Mouse (Mus musculus) right cerebral cortex, postnatal 10 days (tissue): ENCODE data around the gene Cish.

Source experiments
- DNase-seq, 2 experiments: peaks; one replicate each; pipeline ENCODE4 v3.0.0; 2021; ENCODE audit warnings: low spot score in 2 of 2

The Cish gene

DNA sequence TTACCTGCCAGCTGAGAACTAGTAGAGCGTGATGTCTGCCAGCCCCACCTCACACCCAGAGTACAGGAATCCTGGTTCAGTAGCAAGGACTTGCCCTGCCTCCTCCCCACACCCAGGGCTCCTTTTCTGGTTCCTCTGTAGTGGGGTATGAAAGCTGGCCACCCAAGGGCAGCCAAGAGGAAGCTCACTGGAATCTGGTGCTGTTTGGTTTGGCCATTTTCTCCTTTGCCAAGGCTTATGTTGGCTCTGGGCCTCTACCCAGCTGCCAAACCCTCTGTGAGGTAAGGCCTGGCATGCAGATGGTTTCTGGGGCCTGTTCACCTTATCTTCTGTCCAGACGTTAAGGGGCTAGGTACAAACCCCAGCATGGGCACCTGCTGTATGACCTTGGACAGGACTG is 20.0 kb downstream of the Cish start:
- DNase-seq: no peak

DNA sequence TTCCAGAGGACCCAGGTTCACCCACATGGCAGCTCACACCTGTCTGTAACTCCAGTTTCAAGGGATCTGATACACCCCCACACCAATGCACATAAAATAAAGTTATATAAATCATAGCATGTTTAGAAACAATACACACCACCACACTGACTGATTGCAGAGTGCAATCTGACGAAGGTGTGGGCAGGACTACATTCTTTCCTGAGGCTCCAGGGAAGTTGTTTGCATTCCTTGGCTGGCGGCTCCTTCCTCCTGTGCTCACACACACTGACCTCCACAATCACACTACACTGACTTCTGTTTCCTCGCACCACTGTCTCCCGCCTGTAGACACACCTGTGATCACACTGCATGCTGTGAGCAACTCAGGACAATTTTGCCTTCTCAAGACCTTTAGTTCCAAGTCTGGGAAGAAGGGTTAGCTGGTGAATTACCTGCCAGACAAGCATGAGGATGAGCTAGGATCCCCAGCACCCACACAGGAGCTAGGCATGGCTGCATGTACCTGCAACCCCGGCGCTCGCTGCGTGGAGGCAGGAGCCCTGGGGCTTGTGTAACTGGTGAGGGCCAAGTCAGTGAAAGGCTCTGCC is 26.7 kb downstream of the Cish start:
- no peak for DNase-seq

DNA sequence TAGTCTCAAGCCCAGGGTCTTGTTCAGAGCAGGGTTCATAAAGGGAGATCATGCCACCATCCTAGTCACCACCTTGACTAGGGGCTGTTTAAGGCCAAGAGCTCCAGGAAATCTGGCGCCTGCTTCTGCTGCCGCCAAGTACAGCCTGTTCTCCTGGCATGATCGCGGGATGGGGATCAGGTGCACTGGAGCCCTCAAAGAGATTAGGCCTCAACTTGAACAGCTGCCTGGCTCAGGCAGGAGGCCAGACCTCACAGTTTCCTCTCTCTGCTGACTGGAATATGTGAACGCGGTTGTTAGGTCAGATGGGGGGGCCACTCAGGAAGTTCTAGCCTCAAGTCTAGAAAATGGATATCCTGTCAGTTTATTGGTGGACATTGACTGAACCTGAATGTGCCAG is 27.7 kb downstream of the Cish start:
- DNase-seq: peak; percentile 59 to 69

GRCm38 (mm10) chr9:107324799-107325561 is 29.2 kb downstream of the Cish start:
- no peak for DNase-seq

DNA sequence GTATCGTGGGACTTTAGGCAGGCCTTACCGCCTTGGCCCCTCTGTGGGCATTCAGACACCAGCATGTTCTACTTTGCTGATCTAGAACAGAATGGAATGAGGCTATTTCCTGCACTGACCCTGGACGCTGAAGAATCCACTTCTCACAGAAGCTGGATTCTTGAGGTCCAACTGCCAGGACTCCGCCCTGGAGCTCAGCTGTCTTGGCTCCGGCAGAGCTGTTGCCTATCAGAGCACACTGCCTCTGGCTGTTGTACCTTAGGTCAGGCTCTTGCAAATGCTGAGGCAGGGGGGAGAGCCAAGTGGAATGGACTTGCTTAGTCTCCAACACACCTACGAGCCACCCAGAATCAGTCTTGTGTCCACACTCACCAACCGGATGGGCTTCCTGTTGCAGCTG is 30.1 kb downstream of the Cish start:
- DNase-seq: no peak

DNA sequence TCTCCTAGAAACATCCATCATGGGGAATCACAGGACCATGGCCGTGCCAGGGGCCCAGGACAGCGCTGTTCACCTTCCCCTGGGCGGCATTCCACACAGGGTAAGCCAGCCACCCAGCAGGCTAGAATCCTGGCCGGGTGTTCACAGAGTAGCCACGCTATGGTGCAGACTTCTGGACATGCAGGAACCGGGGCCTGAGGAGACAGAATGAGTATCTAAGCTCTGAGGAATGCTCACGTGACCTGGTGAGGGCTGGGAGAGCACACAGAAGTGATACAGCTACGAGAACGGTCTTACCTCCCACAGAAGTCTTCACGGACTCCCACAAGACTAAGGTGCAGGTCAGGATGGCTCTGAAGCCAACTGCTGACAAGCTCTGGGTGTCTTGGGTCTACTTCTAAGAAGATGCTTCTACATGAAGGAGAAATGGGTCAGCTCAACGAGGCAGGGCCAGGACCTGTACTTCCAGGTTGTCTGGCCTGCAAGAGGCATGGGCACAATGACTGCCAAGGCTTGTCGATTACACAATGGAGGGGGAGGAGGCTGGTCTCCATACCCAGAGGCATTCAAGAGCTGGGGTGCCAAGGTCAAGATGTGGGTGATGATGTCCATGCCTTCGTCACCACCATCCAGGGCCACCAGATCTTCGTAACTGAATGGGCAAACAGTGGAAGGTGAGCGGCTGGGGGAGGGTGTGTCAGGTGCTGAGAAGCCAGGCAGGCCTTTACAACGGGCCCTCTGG is 32.2 kb downstream of the Cish start:
- no peak for DNase-seq

DNA sequence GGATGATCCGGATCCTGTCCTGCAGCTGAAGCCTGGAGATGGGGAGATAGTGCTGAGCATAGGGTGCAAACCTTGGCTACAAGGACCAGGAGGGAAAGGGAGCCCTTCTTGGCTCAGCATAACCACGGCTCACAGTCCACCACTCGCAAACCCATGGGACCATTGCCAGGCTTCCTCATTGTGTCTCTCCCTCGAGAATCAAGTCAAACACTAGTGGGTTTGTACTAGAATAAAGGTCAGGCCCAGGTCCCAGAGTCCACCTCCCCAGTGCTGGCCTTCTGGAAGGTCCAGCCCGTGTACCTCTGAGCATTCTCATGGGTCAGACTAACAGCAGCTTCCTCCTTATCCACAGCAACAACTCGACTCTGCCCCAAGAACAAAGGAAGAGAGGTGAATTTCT is 35.0 kb downstream of the Cish start:
- DNase-seq: no peak

- no peak for DNase-seq
Observed at GRCm38 (mm10) chr9:107333686-107334085, 37.9 kb downstream of the Cish start.

- DNase-seq: no peak
Observed at GRCm38 (mm10) chr9:107334356-107334755, 38.5 kb downstream of the Cish start.

GRCm38 (mm10) chr9:107335046-107335445 is 39.2 kb downstream of the Cish start:
- no peak for DNase-seq

GRCm38 (mm10) chr9:107335909-107336308 is 40.1 kb downstream of the Cish start:
- peak; percentile 62 to 66 for DNase-seq

- no peak for DNase-seq
Observed at GRCm38 (mm10) chr9:107336386-107336785, 40.6 kb downstream of the Cish start.

DNA sequence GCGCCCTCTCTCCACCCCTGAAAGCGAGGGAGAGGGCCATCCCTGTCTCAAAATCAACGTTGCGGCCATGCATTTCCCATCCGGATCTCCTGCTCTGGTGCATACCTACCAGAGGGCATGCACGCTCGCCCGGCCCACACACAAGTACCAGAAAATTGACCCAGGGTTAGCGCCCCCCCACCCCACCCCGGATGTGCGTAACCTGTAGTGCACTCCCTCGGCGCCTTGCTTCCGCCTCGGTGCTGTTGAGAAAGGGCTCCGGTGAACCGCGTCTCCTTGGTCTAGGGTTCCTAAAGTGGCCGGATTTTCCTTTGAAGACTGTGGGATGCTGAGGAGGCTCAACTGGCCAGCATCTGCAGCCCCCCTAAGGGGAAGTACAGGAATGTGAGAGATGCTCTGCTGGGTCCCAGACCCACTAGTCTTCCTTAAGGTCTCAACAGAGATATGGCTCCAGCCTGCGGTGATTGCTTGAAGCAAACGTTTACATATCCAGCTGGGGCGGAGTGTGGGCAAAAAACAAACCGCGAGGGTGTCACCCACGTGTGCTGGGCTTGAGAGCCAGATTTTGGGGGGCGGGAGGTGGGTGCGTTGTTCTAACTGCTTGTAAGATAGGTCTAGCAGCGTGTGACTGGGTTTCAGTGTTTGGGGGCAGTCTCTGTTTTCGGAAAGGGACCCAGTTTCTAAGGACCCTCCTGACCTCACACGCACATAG is 42.5 kb downstream of the Cish start, which contains the start of gene Hemk1:
Hemk1 (minus strand) TSS at position 179 of the 712 bp plus-strand sequence.
- peak; percentile 85 to 91 for DNase-seq

DNA sequence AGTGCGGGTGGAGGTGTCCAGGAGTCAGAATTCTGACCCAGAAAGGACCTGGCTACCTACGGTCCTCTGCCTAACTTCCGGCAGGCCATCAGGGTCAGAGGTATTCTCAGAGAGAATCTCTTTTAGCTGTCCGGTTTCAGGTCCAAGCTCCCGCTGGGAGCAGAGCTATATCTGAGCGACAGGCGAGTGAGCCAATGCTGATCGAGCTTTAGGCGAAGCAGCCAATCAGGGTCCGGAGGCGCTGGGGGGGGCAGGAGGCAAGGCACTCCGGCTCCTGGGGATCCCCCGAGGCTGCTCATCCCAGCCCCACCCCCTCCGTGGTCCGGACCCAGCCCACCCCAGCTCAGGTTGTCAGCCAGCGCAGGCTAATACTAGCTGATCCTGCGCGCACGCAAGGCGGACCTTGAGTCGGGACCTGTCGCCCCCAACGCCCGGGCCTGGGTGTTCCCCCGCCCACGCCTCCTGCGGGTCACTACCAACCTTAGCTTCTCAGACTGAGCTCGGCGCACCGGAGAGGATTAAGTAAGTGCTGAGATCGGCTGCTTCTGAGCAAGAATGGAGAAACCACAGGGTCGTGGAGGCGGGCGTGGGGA is 44.5 kb downstream of the Cish start, which contains the start of gene 6430571L13Rik:
6430571L13Rik (plus strand) TSS at position 336 of the 593 bp plus-strand sequence.
- peak; percentile 96 to 97 for DNase-seq

GRCm38 (mm10) chr9:107340911-107341645 is 45.3 kb downstream of the Cish start:
- DNase-seq: no peak

GRCm38 (mm10) chr9:107342201-107342709 is 46.4 kb downstream of the Cish start:
- DNase-seq: no peak

- DNase-seq: no peak
Observed at GRCm38 (mm10) chr9:107343146-107343943, 47.5 kb downstream of the Cish start.

DNA sequence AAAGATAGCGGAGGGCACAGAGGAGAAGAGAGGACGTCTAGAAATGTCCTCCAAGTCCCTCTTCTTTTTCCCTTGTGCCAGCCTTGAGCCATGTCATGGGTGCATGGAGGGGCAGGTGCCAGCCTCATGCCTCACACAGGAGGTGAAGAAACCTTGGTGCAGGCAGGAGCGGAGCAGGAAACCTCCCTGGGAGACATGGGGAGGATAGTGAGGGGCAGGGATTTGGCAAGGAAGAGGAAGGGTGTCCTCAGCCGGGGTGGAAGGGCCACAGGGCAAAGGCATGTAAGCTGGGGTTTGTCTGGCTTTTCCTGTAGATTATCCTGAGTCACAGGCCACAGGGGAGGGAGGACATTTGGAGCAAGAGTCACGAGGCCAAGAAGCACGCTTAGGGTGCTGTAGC is 48.2 kb downstream of the Cish start:
- no peak for DNase-seq

DNA sequence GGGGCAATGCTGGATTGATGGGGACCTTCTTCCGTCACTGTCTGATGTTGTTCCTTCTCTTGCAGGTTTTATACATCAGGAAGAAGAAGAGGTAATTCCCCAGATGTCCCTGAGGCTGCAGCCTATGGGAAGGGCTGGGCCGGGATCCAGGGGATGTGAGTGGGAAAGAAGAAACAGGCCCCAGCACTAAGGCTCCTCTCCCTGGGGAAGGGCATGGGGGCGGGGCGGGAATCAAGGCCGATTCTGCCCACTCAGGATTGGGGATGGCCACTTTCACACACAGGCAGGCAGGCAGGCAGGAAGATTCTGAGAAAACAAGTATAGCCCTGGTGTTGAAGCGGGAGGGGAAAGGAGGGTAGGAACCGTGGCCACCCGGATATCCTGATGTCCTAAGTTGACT is 50.3 kb downstream of the Cish start:
- DNase-seq: no peak
